Mouse (Mus musculus) CH12F3 (cell line): ENCODE results near the gene Tubb3.
"Not testable (repeated sequence)": the region's sequence is repeated elsewhere in the genome, so short reads cannot be mapped to it uniquely, and the experiment has no call there.

Source experiments
- in situ Hi-C: fragments of 300-500 bp; cut with MboI; formaldehyde crosslinking; loops from 2 replicates; pipeline ENCODE4 v1.14.3; 2020; ENCODE audit warnings: low sequenced_read_pairs

Gene Tubb3

DNA sequence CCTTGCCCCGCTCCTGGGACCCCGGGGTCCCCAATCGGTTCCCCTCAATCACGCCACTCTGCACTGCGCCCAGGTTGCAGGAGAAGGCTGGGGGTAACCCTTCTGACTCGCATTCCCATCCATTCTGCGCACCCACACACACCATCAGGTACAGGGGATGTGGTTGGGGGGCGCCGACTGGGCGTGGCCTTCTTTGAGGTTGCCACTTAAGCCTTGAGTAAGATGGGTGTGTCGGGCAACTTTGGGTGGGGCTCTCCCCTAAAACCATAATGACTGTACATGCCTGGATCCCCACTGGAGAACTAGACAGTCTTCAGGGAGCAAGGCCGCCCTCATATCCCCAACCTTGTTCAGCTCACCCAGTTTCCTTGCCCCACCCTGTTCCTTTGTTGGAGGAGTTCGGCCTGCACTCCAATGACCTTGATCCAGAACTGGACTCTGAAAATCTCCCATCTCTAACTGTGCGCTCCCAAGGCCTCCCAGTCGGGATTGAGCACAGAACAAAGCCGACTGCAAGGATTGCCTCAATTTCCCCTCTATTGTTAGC, 630 bp downstream of the Tubb3 start:
- in situ Hi-C loops: no loop called here

DNA sequence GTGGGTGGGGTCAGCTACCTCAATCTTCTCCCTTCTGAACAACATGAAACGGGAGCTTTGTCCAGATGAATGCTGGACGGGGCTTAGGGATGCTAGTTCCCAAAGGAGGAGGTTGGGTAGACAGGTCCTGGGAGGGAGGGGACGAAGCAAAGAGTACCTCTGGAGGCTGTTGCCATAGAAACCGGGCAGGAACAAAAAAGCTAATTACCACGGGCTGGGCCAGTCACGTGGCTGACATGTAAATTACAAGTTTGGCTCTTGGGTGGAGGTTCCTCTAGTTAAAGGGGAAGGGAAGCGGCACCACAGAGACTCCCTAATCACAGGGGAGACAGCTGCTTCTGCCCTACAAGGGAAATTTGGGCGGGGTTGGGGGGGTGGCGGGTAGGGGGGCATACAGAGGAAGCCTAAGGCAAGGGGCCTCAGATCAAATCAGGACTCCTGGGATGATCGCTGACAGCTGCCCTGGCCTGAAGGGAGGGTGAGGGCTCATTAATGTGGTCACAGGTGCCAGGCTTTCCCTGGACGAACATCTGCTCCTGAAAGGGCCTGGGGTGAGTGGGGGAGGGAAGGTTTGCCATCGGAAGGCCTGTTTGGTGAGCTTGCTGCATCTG, 1.4 kb downstream of the Tubb3 start:
- in situ Hi-C loops: no loop called here

GRCm38 (mm10) chr8:123414255-123414654, 3.0 kb downstream of the Tubb3 start:
- in situ Hi-C loops: no loop called here

GRCm38 (mm10) chr8:123414997-123415696, 3.9 kb downstream of the Tubb3 start:
- in situ Hi-C loops: not testable (repeated sequence)

- in situ Hi-C loops: no loop called here
Observed at GRCm38 (mm10) chr8:123415967-123416943, 5.0 kb downstream of the Tubb3 start.

DNA sequence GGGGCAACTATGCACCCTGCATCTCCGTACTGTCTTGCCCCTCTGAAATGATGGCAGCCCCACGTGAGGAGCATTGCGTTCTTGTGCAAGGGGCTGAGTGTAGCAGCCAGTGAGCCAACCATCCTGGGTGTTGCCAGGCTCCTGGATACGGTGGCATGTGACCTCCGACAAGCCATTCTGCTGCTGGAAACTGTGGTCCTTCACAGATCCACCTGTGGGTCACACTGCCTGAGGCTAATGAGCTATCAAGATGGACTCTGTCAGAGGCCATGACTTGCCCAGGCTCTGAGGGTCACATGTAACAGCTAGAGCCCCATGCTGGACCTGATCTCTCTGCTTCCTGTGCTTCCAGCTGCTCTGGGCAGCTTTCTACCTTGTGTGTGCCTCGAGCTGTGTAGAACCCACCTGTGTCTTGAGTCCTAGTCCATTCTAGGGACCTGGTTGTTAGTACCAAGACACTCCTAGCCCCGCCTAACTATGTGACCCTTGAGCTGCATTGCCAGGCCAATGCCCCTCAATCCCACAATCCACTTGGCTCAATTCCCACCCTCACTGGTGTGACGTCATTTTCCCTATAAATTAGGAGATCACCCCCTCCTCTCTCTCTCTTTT, 5.8 kb downstream of the Tubb3 start:
- in situ Hi-C loops: no loop called here

DNA sequence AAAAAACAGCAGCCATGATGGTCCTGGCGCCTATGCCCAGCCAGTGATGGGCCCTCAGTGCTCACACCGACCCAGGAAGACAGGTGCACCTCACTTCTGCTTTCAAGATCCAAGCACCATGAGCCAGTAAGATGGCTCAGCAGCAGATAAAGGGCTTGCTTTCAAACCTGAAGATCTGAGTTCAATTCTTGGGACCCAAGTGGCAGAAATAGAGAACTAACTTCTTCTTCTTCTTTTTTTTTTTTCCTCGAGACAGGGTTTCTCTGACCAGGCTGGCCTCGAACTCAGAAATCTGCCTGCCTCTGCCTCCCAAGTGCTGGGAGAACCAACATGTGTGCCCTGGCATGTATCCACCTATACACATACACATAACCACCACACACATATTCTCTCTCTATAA, 8.5 kb downstream of the Tubb3 start:
- in situ Hi-C loops: no loop called here

- in situ Hi-C loops: no loop called here
Observed at GRCm38 (mm10) chr8:123420525-123421281, 9.5 kb downstream of the Tubb3 start.

- in situ Hi-C loops: no loop called here
Observed at GRCm38 (mm10) chr8:123421325-123421724, 10.1 kb downstream of the Tubb3 start.

GRCm38 (mm10) chr8:123422056-123422780, 11.0 kb downstream of the Tubb3 start:
- in situ Hi-C loops: no loop called here

GRCm38 (mm10) chr8:123422781-123423159, 11.5 kb downstream of the Tubb3 start:
- in situ Hi-C loops: no loop called here

GRCm38 (mm10) chr8:123423441-123423840, 12.2 kb downstream of the Tubb3 start, which contains the start of gene Def8:
TSS of gene Def8 (plus strand) at chr8:123423527.
- in situ Hi-C loops: no loop called here

DNA sequence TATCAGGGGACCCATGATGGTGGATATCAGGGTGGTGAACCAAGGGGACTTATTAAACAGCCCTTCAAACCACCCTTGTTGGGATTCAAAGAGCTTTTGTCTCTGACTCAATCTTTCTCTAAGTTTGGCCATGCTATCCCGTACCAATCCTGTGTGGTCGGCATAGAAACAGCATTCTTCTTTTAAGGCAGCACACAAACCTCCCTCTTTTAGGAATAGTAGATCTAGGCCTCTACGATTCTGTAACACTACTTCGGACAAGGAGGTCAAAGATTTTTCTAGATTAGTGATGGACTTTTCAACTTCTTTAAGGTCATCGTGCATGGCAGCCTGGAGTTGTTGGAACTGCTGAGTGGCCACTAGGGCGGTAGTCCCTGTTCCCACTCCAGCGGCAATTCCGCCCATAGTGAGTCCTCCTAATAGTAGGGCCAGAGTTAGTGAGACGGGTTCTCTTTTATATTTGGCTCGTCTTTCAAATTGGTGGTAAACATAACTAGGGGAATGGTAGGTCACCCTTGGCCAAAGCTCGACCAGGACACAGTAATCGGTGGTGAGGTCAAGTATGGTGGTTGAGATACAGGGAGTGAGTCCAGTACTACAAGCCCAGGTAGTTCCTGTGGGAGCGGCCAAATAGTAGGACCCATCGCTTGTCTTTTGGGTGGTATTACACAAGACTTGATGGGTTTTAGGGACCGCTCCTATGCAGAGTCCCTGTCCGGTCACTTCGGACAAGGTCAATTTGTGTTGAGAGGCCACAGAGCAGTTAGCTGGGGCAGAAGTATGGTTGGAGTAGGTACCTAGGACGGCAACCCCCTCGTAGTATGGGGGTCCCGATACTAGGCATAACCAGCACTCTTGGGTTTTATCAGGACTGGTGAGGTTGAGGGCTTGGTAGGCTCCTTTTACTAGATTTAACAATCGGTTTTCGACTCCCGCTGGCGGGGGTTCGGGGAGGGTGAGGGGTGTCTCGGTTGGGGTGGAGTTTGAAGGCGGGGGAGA, 15.6 kb downstream of the Tubb3 start:
- in situ Hi-C loops: no loop called here

DNA sequence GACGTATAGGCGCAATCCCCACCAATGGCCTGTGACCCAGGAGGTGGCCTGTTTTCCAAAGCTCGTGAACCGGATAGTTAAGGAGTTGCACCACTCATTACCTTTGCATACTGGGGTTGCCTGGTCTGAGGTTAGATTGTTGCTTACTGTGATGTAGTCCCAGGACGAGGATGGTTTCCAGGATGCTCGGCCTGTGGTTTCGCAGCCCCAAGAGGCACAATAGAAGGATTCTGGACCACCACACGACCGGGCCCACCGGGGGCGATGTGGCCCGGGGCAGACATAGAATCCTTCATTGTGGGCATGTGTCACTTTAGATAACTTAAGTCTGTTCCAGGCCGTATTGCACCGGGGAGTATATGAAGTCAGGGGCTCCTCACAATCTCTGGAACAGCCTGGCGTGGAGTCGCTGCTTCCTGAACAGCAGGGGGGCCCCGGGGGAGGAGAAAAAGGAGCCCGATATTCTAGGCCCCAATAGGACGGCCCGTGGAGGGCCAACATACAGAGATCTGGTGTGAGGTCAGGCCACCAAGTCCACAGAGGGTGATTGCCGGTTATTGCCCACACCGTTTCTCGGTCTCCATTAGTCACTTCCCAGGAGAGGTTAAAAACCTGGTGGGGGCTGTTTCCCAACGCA, 16.5 kb downstream of the Tubb3 start:
- in situ Hi-C loops: no loop called here

GRCm38 (mm10) chr8:123428343-123428893, 17.2 kb downstream of the Tubb3 start:
- in situ Hi-C loops: no loop called here

- in situ Hi-C loops: no loop called here
Observed at GRCm38 (mm10) chr8:123428939-123429721, 17.9 kb downstream of the Tubb3 start.

DNA sequence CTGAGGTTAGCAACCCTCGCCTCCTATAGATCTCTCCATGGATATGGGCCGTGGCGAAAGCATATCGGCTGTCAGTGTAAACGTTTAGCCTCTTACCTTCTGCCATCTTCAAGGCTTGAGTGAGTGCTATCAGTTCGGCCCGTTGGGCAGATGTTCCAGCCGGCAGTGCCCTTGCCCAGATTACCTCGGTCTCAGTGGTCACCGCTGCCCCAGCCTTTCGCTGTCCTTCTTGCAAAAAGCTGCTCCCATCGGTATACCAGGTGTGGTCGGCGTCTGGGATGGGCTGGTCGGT, 18.4 kb downstream of the Tubb3 start:
- in situ Hi-C loops: not testable (repeated sequence)
